Mouse (Mus musculus) brain, embryonic 18.5 days (tissue): Measurements from ENCODE around the gene Fads2.

Experiments
- DNase-seq: peaks from one replicate; pipeline ENCODE4 v3.0.0-alpha.2; 2012; ENCODE audit warnings: low read depth, low spot score

The Fads2 gene

GRCm38 (mm10) chr19:10102054-10102700, 631 bp upstream of the Fads2 start:
- DNase-seq = no peak

GRCm38 (mm10) chr19:10100631-10101071, 895 bp downstream of the Fads2 start:
- DNase-seq = peak; percentile 61

- no peak for DNase-seq
Measured at GRCm38 (mm10) chr19:10097826-10098225, 3.7 kb downstream of the Fads2 start.

GRCm38 (mm10) chr19:10096371-10096876, 5.1 kb downstream of the Fads2 start:
- DNase-seq = no peak

GRCm38 (mm10) chr19:10094695-10095094, 6.9 kb downstream of the Fads2 start:
- DNase-seq = no peak

- DNase-seq = no peak
Measured at GRCm38 (mm10) chr19:10093829-10094228, 7.7 kb downstream of the Fads2 start.

- no peak for DNase-seq
Measured at GRCm38 (mm10) chr19:10086976-10087375, 14.6 kb downstream of the Fads2 start.

- no peak for DNase-seq
Measured at GRCm38 (mm10) chr19:10085454-10085853, 16.1 kb downstream of the Fads2 start.

- DNase-seq = no peak
Measured at GRCm38 (mm10) chr19:10082105-10082504, 19.4 kb downstream of the Fads2 start.

GRCm38 (mm10) chr19:10080384-10080783, 21.2 kb downstream of the Fads2 start:
- DNase-seq = no peak

GRCm38 (mm10) chr19:10078392-10078791, 23.2 kb downstream of the Fads2 start:
- DNase-seq = no peak

GRCm38 (mm10) chr19:10073145-10073544, 28.4 kb downstream of the Fads2 start:
- DNase-seq = no peak

- no peak for DNase-seq
Measured at GRCm38 (mm10) chr19:10071892-10072291, 29.7 kb downstream of the Fads2 start.

- peak; percentile 54 for DNase-seq
Measured at GRCm38 (mm10) chr19:10071166-10071565, 30.4 kb downstream of the Fads2 start.

GRCm38 (mm10) chr19:10070186-10070980, 31.2 kb downstream of the Fads2 start:
- no peak for DNase-seq

GRCm38 (mm10) chr19:10067701-10068100, 33.8 kb downstream of the Fads2 start:
- DNase-seq = no peak

GRCm38 (mm10) chr19:10066502-10066901, 35.0 kb downstream of the Fads2 start:
- no peak for DNase-seq

- no peak for DNase-seq
Measured at GRCm38 (mm10) chr19:10066189-10066500, 35.4 kb downstream of the Fads2 start.

- DNase-seq = no peak
Measured at GRCm38 (mm10) chr19:10065465-10066188, 35.9 kb downstream of the Fads2 start.

- DNase-seq = no peak
Measured at GRCm38 (mm10) chr19:10064173-10065012, 37.2 kb downstream of the Fads2 start.

GRCm38 (mm10) chr19:10062862-10063261, 38.7 kb downstream of the Fads2 start:
- DNase-seq = no peak
